Mouse (Mus musculus): ENCODE measurements at regions not wholly inside any gene's neighbourhood (a gene's known extent, or its start where the extent isn't known, plus 50 kb on each side); places are given as distances from the start of the nearest gene placed in this dataset.

GRCm38 (mm10) chr12:32768744-32769535 lies 50.4 kb upstream of the Nampt start:
- no peak for ATAC-seq (replicated peaks; ENCODE audit: low FRiP score, low TSS enrichment, poor library complexity, severe bottlenecking)

Data from megakaryocyte-erythroid progenitor cell, adult 5-6 weeks (primary cell).